Mouse (Mus musculus): ENCODE data around the gene Clmn.

DNA sequence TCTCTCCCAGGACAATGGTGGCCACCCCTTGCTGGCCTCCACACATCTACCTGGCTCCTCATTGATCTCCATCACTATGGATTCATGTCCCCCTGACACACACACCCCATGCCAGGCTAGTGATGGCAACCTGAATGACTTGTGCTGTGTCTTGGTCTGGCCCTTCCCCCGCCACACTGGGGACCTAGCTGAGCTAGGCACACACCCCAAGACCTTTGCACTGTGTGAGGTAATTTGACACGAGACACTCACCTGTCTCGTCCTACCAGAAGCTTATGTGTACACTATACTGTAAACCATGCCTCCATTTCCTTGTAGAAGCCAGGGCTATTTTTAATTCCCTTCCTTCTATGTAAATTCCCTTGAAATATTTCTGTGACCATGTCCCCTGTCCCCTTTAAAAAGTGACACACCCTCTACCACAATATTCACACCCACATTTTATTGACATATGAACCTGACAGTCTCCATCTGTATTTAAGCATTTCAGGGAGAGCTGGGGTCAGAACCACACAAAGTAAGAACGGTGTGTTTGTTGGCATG is 16.7 kb upstream of the Clmn start:
- TF ChIP-seq MYOG (IDR thresholded peaks at IDR 0.05; ENCODE audit: control insufficient read depth, extremely low read depth, insufficient read length), result no peak
- no peak for TF ChIP-seq CTCF (IDR thresholded peaks at IDR 0.05; ENCODE audit: control insufficient read depth, insufficient read depth, insufficient read length)
- TF ChIP-seq MYOD1 (IDR thresholded peaks at IDR 0.05; ENCODE audit: control insufficient read depth, insufficient read length, low read depth), result no peak
- TF ChIP-seq USF1 (IDR thresholded peaks at IDR 0.05; ENCODE audit: low read depth), result no peak
